Mouse (Mus musculus): Measurements from ENCODE around the gene Dnmt1.

The Dnmt1 gene

DNA sequence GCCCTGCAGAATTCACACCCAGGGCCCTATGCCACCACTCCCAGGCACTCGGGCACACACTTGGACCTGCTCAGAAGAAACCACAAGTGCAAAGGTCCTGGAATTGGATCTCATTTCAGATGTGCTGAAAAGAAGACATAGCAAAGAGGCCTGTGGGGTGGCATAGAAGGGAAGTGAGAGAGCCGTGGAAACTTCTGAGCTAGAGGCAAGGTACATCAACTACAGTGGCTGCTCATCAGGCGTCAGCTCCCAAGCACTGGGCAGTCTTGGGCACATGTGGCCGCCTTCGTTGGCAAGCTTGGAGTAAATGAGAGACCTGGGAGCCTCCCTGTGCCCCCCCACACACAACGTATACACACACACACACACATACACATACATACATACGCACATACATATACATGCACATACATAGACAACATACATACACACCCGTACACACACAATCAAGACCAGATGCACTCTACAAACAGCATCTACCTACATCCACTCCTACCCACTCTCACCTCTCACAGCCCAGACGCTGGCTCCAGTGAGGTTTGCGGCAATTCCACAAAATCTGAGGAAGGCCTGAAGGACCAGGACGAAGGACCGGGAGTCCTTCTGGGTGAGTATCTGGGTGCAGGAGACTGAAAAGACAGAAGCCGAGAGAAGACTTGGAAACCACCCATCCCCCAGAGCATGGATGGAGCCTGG, 80.4 kb downstream of the Dnmt1 start, which contains the start of gene Angptl6:
Angptl6 (minus strand) TSS at position 631 of the 696 bp plus-strand sequence.
- DNase-seq (ENCODE audit: low spot score) = no peak

DNA sequence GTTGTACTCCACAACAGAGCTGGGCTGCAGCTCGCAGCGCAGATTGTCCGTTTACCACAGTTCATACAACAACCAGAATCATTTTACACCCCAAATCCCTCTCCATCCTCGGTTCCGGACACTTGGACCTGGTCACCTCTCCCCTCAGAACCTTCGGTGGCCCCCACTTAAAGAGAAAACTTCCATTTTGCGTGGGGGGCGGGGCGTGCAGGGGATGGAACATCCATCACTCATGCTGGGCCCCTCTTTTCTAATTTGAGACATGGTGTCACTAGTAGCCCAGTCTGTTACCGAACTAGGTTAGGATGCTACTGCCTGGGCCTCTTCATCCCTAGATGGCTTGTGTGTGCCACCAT, 81.0 kb downstream of the Dnmt1 start:
- DNase-seq (ENCODE audit: low spot score) = no peak

DNA sequence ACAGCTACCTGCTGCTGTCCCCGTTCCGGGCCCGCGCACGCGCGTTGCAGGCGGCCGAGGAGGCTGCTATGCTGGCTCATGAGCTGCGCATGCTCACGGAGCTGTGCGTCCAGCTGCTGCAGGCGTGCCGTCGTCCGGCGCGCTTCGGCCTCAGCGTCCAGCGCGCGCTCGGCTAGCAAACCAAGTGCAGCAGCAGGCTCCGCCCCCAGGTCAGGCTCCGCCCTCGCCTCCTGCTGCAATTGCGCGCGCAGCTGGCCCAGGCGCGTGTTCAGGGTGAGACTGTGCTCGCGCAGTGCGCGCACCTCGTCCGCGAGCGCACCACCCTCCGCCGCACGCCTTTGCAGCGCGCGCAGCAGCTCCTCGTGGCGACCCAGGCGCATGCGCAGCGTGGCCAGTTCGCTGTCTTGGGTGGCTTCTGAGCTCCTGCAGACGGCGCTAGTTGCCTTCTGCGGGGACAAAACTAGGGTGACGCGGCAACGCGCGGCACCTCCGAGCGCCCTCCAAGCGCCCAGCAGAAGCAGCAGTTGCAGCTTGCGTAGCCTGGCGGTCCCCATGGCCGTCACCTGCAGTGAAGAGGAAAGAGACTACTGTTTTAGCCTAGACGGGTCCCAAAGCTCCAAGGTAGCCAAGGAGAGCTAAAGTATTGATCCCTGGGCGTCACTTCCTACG, 81.5 kb downstream of the Dnmt1 start:
- DNase-seq (ENCODE audit: low spot score) = peak; percentile 100

DNA sequence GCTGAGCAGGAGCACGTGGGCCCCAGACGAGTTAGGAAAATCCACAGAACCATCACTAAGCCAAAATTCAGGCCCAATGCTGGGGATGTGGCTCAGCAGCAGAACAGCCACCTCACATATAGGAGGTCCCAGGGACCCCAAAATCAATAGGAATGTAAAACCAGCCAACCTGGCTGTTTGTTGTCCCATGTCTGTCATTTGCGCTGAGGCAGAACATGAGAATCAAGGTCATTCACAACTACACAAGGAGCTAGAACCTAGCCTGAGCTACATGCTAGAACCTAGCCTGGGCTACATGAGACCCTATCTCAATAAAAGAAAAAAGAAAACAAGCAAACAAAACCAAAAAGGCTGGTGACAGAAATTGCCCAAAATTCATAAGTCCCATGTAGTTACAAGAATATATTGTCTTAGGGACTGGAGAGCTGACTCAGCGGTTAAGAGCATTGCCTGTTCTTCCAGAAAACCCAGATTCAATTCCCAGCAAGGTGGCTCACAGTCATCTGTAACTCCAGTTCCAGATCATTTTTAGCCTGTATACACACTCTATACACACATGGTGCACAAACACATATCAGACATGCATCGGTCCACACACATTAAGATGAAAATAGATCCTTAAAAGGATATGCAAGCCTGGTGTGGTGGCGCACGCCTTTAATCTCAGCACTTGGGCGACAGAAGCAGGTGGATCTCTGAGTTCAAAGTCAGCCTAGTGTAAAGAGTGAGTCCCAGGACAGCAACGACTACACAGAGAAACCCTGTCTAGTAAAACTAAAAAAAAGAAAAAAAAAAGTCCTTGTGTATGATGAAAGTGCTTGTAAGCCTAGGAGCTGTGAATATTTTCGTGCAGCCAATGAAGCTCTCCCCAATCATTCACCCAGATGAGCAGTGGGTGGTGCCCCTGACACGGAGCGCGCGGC, 82.3 kb downstream of the Dnmt1 start:
- no peak for DNase-seq (ENCODE audit: low spot score)

DNA sequence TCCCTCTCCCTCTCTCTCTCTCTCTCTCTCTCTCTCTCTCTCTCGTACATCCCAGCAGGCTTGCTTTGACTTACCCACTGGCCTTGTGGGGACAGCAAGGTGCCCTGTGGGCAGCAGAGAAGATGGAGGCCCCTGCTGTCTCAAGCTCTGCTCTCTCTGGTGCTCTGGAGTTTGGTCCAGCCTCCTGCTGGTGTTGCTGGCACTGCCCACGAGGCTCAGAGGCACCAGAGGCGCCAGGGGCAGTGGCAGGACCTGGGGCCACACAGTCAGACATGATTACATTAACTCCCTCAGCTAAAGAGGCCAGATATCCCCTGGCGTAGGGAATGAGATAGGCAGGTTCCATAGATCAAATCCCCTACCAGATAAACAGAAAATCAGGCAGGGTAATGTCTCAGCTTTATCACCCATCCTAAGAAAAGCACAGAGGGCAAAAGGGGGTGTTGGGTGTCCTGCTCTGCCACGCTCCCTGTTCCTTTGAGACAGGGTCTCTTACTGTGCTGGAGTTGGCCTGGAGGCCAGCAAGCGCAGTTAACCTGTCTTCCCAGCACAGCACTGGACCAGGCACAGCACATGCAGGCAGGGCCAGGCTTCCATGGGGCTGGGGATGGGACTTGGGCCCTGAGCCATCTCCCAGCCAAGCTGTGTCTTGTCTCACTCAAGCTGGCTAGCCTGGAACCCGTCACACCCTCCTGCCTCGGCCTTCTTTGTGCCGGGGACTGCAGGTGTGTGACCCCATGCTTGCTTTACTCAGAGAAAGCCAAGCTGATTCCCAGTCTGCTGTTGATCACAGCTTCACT, 83.2 kb downstream of the Dnmt1 start:
- DNase-seq (ENCODE audit: low spot score) = no peak

DNA sequence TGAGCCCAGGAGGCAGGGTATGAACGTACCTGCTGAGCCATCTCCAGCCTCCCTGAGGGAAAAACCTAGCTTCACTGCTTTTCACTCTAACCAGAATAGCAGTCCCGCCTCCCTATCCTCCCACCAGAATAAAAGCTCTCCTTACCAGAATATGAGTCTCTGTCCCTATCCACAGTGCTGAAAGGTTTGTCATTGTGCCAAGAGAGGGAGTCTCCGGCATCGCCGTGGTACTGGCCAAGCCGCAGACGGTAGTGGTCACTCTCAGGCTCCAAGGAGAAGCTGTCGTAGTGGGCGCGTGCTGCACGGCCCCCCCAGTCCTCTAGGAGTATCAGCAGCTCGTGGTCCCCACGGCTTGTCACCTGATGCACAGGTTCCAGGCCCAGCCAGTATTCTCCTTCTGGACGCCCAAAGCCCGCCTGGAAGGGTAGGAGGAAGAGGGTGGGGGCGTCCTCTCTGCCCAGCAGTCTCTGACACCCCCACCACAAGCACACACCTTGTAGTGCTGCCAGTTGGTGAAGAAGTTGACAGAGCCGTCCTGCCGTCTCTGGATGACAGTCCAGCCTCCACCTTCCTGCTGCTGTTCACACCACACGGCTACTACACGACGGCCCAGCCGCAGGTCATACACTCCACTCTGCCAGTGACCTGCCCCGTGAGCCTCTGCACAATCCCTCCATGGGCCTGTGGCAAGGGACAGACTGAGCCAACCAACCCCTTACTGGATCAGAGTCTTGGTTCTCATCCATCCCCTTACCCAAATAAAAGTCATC, 84.5 kb downstream of the Dnmt1 start:
- no peak for DNase-seq (ENCODE audit: low spot score)

DNA sequence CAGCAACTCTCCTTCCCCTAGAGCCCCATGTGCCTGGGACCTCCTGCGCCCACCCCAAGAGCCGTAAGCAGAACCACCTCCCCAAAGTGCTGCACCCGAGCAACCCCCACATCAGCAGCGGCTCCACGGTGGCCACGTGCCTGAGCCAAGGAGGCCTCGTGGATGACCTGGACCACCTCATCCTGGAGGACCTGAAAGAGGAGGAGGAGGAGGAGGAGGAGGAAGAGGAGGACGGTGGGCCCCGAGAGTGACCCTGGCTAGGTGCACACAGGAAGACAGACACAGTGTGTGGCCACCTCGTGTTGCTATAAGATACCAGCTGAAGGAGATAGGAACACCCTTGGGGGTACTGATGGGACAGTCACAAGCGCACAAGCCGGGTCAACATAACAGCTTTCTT, 86.2 kb downstream of the Dnmt1 start:
- DNase-seq (ENCODE audit: low spot score) = no peak

DNA sequence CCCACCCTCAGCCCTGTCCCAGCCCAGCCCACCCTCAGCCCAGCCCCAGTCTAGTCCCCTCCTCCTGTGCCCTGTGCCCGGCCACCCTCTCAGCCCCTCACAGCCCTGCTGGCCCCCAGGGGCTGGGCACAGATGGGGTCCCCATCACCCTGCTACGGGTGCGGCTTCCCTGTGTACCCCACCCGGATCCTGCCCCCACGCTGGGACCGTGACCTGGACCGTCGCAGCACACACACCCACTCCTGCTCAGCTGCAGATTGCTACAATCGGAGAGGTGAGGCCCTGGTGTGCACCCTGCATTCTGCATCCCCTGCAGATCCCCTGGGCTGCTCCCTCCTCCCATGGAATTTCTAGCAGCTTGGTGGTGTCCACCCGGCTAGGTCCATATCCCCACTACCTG, 86.7 kb downstream of the Dnmt1 start:
- no peak for DNase-seq (ENCODE audit: low spot score)

DNA sequence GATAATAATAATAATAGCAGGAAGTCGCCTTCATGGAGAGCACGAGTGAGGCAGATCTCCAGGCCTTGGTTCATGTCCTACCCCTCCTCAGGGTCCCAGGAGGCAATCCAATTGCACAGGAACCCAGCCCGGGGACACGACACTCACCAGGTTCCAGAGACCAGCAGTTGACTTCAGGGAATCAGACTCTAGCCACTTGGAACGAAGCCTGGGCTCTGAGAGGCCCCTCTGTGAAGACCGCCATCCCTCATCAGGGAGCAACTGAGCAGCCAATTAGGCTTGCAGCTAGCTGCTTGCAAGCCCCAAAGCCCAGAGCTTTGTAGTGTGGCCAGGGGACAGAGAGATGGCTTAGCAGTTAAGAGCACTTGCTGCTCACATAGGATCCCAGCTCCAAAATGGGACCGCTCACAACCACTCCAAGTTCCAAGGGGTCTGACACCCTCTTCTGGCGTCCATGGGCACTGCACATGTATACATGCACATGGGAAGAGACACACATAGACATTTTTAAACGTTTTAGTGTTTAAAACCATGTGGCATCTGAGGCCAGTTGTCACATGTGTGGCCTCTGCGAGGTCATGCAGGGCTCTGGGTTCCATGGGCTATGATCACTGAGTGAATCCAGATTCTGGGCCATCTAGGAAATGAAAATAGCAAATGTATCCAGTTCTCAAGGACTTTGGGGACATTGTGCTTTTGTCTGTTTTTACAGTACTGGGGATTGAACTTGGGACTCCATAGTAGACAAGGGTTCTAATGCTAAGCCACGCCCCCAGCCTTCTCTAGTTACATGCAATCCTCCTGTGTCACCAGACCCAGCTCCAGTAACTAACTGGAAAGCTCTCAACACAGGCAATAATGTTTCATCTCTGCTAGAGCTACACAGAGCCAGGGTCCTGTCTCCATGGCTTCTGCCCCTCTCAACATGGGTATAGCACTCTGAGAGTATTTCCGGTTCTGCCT, 89.2 kb downstream of the Dnmt1 start:
- no peak for DNase-seq (ENCODE audit: low spot score)

DNA sequence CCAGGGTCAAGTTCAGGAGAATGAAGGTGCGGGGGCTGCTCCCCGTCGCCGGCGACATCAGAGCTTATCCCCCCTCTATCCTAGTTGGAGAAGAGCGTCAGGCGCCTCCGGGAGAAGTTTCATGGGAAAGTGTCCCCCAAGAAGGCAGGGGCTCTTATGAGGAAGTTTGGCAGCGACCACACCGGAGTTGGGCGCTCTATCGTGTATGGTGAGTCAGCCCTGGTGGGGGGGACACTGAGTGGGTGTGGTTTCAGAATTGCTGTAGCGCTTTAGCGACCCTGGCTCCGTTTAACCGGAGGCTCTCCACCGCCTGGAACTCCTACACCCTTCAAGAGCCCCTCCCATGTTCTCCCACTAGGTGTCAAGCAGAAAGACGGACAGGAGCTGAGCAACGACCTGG, 90.4 kb downstream of the Dnmt1 start:
- no peak for DNase-seq (ENCODE audit: low spot score)

DNA sequence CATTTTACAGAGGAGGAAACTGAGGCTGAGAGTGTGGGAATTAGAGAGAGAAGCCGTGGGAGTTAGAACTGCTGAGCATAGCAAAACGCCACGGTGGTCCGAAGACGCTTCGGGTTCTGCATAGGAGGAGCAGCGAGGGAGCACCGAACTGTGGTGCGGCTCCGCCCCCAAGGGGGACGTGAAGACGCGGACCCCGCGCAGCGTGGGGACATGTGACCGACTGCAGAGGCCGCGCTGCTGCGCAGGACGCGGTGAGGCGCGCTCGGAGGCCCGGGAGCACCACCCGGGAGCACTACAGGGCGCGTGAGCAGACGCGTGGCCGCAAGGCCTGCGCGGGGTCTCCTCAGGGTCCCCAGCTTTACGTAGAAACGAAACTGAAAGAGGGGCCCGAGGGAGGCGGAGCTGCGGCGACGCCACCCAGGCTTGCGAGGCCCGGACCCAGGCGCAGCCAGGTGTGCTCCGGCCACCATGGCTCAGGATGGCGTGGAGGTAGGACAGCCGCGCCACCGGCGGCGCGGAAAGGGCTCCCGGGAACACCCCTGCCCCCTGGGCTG, 91.2 kb downstream of the Dnmt1 start, which contains the start of gene A230050P20Rik:
A230050P20Rik (plus strand) TSS at position 195 of the 554 bp plus-strand sequence.
- DNase-seq (ENCODE audit: low spot score) = peak; percentile 49

DNA sequence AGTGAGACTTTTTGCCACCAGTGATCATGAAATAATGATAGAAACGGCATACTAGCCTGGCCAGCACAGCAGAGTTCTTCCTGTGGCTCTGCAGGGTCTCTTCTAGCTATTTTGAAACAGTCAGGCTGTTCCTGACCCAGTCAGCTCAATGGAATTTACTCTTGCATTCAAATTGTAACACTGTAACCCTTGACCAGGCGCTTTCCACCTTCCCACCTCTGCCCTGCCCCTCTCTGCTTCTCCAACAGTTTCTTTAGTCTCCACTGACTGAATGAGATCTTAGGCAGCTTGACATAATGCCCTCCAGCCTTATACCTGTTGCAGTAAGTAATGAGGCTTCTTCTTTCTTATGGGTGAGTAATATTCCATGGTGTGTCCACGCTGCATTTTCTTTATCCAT, 92.8 kb downstream of the Dnmt1 start:
- no peak for DNase-seq (ENCODE audit: low spot score)

DNA sequence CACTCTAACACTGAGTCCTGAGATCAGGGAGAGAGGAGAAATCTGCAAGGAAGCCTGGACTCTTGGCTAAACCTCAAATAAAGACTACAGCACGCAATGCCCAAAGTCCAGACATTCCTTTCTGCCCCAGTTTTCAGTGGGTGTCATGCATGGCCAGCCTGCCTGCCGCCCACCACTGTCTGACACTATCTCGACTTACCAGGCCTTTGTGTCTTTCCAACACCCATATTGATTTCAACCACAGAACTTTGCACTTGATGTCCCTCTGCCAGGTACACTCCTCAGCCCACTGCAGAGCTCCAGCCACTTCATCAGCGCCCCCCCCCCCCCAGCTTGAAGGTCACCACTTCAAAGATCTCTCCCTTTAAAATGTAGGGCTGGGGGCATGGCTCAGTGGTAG, 97.5 kb downstream of the Dnmt1 start:
- no peak for DNase-seq (ENCODE audit: low spot score)

DNA sequence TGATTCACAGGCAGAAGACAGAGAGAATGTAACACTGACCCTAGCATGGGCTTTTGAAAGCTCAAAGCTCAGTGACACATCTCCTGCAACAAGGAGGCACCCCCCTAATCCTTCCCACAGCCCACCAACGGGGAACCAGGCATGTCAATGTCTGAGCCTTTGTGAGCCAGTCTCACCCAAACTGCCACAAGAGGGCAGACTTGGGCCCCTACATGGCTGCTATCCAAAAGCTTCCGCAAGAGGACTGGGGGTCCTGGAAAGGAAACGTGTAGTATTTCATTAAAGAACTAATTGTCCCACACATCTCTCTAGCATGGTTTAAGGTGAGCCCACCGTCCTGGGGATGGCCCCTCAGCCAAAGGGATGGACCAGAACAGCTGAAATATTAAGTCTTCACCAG, 97.9 kb downstream of the Dnmt1 start:
- DNase-seq (ENCODE audit: low spot score) = no peak

DNA sequence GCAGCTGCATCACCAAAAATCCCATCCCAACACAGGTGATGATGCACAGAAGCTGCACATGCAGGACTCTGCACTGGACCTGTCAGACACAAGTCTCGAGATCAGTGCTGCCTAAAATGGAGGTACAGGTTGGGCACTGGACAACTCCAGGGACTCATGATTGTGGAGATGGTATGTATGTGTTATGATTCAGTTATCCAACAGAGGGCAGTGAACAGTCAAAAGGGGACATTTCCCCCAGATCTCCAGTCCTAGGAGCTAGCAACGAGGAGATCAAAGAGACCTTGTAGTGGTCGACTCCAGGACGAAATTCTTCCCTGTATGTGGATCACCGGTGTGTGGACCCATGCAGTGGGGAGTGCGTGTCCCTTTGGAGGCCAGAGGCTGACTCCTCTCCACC, 99.8 kb downstream of the Dnmt1 start:
- no peak for DNase-seq (ENCODE audit: low spot score)
